Mouse (Mus musculus): ENCODE results near the gene Gm43738. TPM values are rescaled to one million over a fixed set of nuclear protein-coding genes. Genes with fewer than 3 reads are reported as not detected.

The Gm43738 gene
- polyA plus RNA-seq, 1 experiment from 2014 or later: not detected

GRCm38 (mm10) chr3:89101812-89102494 is 1.1 kb upstream of the Gm43738 start, which contains the start of gene Fdps:
Fdps (minus strand) TSS chr3:89101959.
- Histone ChIP-seq H3K4me3 (replicated peaks) (peak within 1 kb of the TSS; percentile 74), H3K4me2 (peak within 1 kb of the TSS; percentile 93), H3K27ac (peak within 1 kb of the TSS; percentile 85), H3K9me3 (replicated peaks) (no peaks in the 10 kb centered on the region), H3K27me3 (no peaks in the 10 kb centered on the region), H3K36me3 (peaks cover 29% of the 10 kb centered on the region), H3K9ac (peak within 1 kb of the TSS; percentile 80), H3K4me1 (replicated peaks) (peaks cover 58% of the 10 kb centered on the region)
- ATAC-seq (ENCODE audit: low read depth): peak; percentile 98
- WGBS (ENCODE audit: insufficient replicate concordance): under 1% methylated on average over 26 of the region's 26 CpGs
- DNase-seq: peak; percentile 98

- peak overlapping the region; percentile 80 for H3K9ac ChIP-seq
- no peaks in the 10 kb centered on the region for H3K9me3 ChIP-seq (replicated peaks)
- peak; percentile 45 for ATAC-seq (ENCODE audit: low read depth)
- peak overlapping the region; percentile 84 for H3K27ac ChIP-seq
- peaks cover 34% of the 10 kb centered on the region for H3K36me3 ChIP-seq
- DNase-seq: no peak
- H3K4me3 ChIP-seq (replicated peaks): peak overlapping the region; percentile 74
- under 1% methylated on average over 19 of the region's 19 CpGs for WGBS (ENCODE audit: insufficient replicate concordance)
- no peaks in the 10 kb centered on the region for H3K27me3 ChIP-seq
- peaks cover 56% of the 10 kb centered on the region for H3K4me1 ChIP-seq (replicated peaks)
- peak overlapping the region; percentile 93 for H3K4me2 ChIP-seq
Observed at GRCm38 (mm10) chr3:89101459-89101811, 536 bp upstream of the Gm43738 start.

- ATAC-seq (ENCODE audit: low read depth): no peak
- Histone ChIP-seq H3K36me3 (peaks cover 52% of the 10 kb centered on the region), H3K4me1 (replicated peaks) (peaks cover 64% of the 10 kb centered on the region), H3K9ac (no peak overlapping the region), H3K4me2 (no peak overlapping the region), H3K9me3 (replicated peaks) (no peaks in the 10 kb centered on the region), H3K27ac (no peak overlapping the region), H3K4me3 (replicated peaks) (no peak overlapping the region), H3K27me3 (peaks cover 29% of the 10 kb centered on the region)
- 84% methylated on average over 10 of the region's 10 CpGs for WGBS (ENCODE audit: insufficient replicate concordance)
- no peak for DNase-seq
Observed at GRCm38 (mm10) chr3:89094021-89094420, 6.9 kb downstream of the Gm43738 start.

GRCm38 (mm10) chr3:89093175-89093574 is 7.7 kb downstream of the Gm43738 start, which contains the start of gene Rusc1:
Rusc1 (minus strand) TSS chr3:89093311.
- Histone ChIP-seq H3K4me1 (replicated peaks) (peaks cover 65% of the 10 kb centered on the region), H3K9ac (peak within 1 kb of the TSS; percentile 47), H3K36me3 (peaks cover 44% of the 10 kb centered on the region), H3K4me2 (peak within 1 kb of the TSS; percentile 100), H3K4me3 (replicated peaks) (peak within 1 kb of the TSS; percentile 26), H3K9me3 (replicated peaks) (no peaks in the 10 kb centered on the region), H3K27me3 (peaks cover 37% of the 10 kb centered on the region), H3K27ac (no peak within 1 kb of the TSS)
- WGBS (ENCODE audit: insufficient replicate concordance): 6% methylated on average over 18 of the region's 18 CpGs
- peak; percentile 41 for ATAC-seq (ENCODE audit: low read depth)
- peak; percentile 79 for DNase-seq

- Histone ChIP-seq H3K27ac (no peak overlapping the region), H3K27me3 (peaks cover 40% of the 10 kb centered on the region), H3K4me3 (replicated peaks) (peak overlapping the region; percentile 26; the same call in 1 of the 2 replicates), H3K4me2 (peak overlapping the region; percentile 100), H3K9me3 (replicated peaks) (no peaks in the 10 kb centered on the region), H3K9ac (peak overlapping the region; percentile 47), H3K36me3 (peaks cover 39% of the 10 kb centered on the region), H3K4me1 (replicated peaks) (peaks cover 70% of the 10 kb centered on the region)
- DNase-seq: no peak
- no peak for ATAC-seq (ENCODE audit: low read depth)
- 24% methylated on average over 11 of the region's 11 CpGs for WGBS (ENCODE audit: insufficient replicate concordance)
Observed at GRCm38 (mm10) chr3:89092509-89093090, 8.3 kb downstream of the Gm43738 start.

GRCm38 (mm10) chr3:89091811-89092508 is 8.9 kb downstream of the Gm43738 start:
- Histone ChIP-seq H3K36me3 (peaks cover 33% of the 10 kb centered on the region), H3K4me3 (replicated peaks) (peak overlapping the region; percentile 73), H3K9me3 (replicated peaks) (no peaks in the 10 kb centered on the region), H3K4me1 (replicated peaks) (peaks cover 70% of the 10 kb centered on the region), H3K9ac (peak overlapping the region; percentile 82; the same call in 1 of the 2 replicates), H3K27me3 (peaks cover 40% of the 10 kb centered on the region), H3K27ac (no peak overlapping the region), H3K4me2 (peak overlapping the region; percentile 100)
- no peak for ATAC-seq (ENCODE audit: low read depth)
- DNase-seq: no peak
- 18% methylated on average over 20 of the region's 20 CpGs for WGBS (ENCODE audit: insufficient replicate concordance)

- H3K4me3 ChIP-seq (replicated peaks): peak overlapping the region; percentile 73
- peak; percentile 78 for DNase-seq
- peak overlapping the region; percentile 82 for H3K9ac ChIP-seq
- ATAC-seq (ENCODE audit: low read depth): peak; percentile 47
- peak overlapping the region; percentile 100 for H3K4me2 ChIP-seq
- H3K27me3 ChIP-seq: peaks cover 40% of the 10 kb centered on the region
- peak overlapping the region; percentile 83 for H3K27ac ChIP-seq
- H3K36me3 ChIP-seq: peaks cover 23% of the 10 kb centered on the region
- H3K9me3 ChIP-seq (replicated peaks): no peaks in the 10 kb centered on the region
- WGBS (ENCODE audit: insufficient replicate concordance): under 1% methylated on average over 69 of the region's 74 CpGs
- H3K4me1 ChIP-seq (replicated peaks): peaks cover 70% of the 10 kb centered on the region
Observed at GRCm38 (mm10) chr3:89090694-89091655, 9.9 kb downstream of the Gm43738 start.

GRCm38 (mm10) chr3:89089882-89090591 is 10.9 kb downstream of the Gm43738 start:
- Histone ChIP-seq H3K27ac (peak overlapping the region; percentile 83), H3K36me3 (peaks cover 14% of the 10 kb centered on the region), H3K4me1 (replicated peaks) (peaks cover 68% of the 10 kb centered on the region), H3K4me2 (peak overlapping the region; percentile 100), H3K4me3 (replicated peaks) (peak overlapping the region; percentile 73), H3K9me3 (replicated peaks) (no peaks in the 10 kb centered on the region), H3K9ac (peak overlapping the region; percentile 82), H3K27me3 (peaks cover 40% of the 10 kb centered on the region)
- DNase-seq (peak; percentile 86), ATAC-seq (ENCODE audit: low read depth) (peak; percentile 89)
- under 1% methylated on average over 40 of the region's 40 CpGs for WGBS (ENCODE audit: insufficient replicate concordance)

- no peaks in the 10 kb centered on the region for H3K9me3 ChIP-seq (replicated peaks)
- peak overlapping the region; percentile 72; the same call in 1 of the 2 replicates for H3K9ac ChIP-seq
- H3K4me3 ChIP-seq (replicated peaks): peak overlapping the region; percentile 73
- peak overlapping the region; percentile 100 for H3K4me2 ChIP-seq
- no peak for DNase-seq
- no peak overlapping the region for H3K27ac ChIP-seq
- peaks cover 40% of the 10 kb centered on the region for H3K27me3 ChIP-seq
- 41% methylated on average over 14 of the region's 14 CpGs for WGBS (ENCODE audit: insufficient replicate concordance)
- peaks cover 68% of the 10 kb centered on the region for H3K4me1 ChIP-seq (replicated peaks)
- H3K36me3 ChIP-seq: peaks cover 3% of the 10 kb centered on the region
- no peak for ATAC-seq (ENCODE audit: low read depth)
Observed at GRCm38 (mm10) chr3:89088974-89089373, 11.9 kb downstream of the Gm43738 start.
